Mouse (Mus musculus): Measurements from ENCODE around the gene Adamtsl5. TPM values are rescaled to one million over a fixed set of nuclear protein-coding genes. Genes with fewer than 3 reads are reported as not detected.

The Adamtsl5 gene
- polyA plus RNA-seq, 1 experiment from 2014 or later: 0.31 TPM

DNA sequence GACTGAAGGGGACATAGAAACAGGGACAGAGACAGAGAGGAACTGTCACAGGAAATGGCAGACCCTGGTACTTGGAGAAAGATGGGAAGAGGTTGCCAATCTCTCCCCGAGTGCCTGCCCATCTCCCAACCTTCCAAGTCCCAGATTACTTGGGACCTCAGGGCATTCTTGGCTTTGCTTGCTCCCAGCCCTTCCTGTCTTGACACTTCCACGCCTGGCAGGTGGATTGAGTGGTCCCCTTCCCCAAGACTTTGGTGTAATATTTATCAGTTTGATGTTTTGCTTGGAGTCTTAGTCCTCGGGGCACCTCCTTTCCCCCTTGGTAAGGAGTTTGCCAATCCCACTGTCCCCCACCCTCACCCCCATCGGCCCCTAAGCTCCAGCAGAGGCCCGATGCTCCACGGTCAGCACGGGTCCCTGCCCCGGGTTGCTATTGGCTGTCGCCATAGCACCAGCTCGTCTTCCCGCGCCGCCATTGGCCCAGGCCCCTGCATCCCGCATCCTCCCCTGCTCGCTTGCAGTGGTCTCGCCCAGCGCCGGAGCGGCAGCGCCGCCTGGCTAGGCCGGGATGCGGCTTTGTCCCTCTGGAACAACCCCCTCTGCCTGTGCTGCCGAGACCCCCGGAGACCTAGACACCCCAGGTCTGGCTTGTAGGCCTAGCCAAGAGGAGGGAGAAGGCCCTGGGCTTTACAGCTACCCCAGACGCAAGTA is 49.5 kb downstream of the Adamtsl5 start:
- H3K36me3 ChIP-seq (ENCODE audit: control insufficient read depth, insufficient read depth, low read length): peaks cover 12% of the 10 kb centered on the region
- DNase-seq (ENCODE audit: low spot score, missing footprints) (peak; percentile 97), ATAC-seq (ENCODE audit: low FRiP score) (peak; percentile 87)
- peak overlapping the region; percentile 66 for H3K4me3 ChIP-seq (ENCODE audit: low read depth, low read length)
- H3K9me3 ChIP-seq (ENCODE audit: control insufficient read depth, low read length): no peaks in the 10 kb centered on the region
- 4% methylated on average over 26 of the region's 26 CpGs for WGBS
- peak overlapping the region; percentile 90 for H3K9ac ChIP-seq (ENCODE audit: low read length)
- peak overlapping the region; percentile 65 for H3K4me2 ChIP-seq
- H3K27me3 ChIP-seq (ENCODE audit: control insufficient read depth, insufficient read depth, low read length): 0 out of 2 replicates have a peak, but pooled peaks cover 2% of the 10 kb centered on the region
- H3K27ac ChIP-seq (ENCODE audit: low read depth, low read length): peak overlapping the region; percentile 87
- peaks cover 67% of the 10 kb centered on the region for H3K4me1 ChIP-seq (ENCODE audit: control insufficient read depth, insufficient read depth, low read length)

GRCm38 (mm10) chr10:80297526-80298133 is 50.6 kb downstream of the Adamtsl5 start:
- Histone ChIP-seq H3K9ac (ENCODE audit: low read length) (peak overlapping the region; percentile 27; the same call in 1 of the 2 replicates), H3K9me3 (ENCODE audit: control insufficient read depth, low read length) (no peaks in the 10 kb centered on the region), H3K4me2 (no peak overlapping the region), H3K4me3 (ENCODE audit: low read depth, low read length) (no peak overlapping the region), H3K27ac (ENCODE audit: low read depth, low read length) (peak overlapping the region; percentile 25; the same call in 1 of the 2 replicates), H3K36me3 (ENCODE audit: control insufficient read depth, insufficient read depth, low read length) (peaks cover 12% of the 10 kb centered on the region), H3K4me1 (ENCODE audit: control insufficient read depth, insufficient read depth, low read length) (peaks cover 72% of the 10 kb centered on the region), H3K27me3 (ENCODE audit: control insufficient read depth, insufficient read depth, low read length) (0 out of 2 replicates have a peak, but pooled peaks cover 2% of the 10 kb centered on the region)
- no peak for DNase-seq (ENCODE audit: low spot score, missing footprints)
- WGBS: 73% methylated on average over 8 of the region's 8 CpGs
- ATAC-seq (ENCODE audit: low FRiP score): no peak

GRCm38 (mm10) chr10:80296824-80297223 is 51.4 kb downstream of the Adamtsl5 start:
- 0 out of 2 replicates have a peak, but pooled peaks cover 2% of the 10 kb centered on the region for H3K27me3 ChIP-seq (ENCODE audit: control insufficient read depth, insufficient read depth, low read length)
- peaks cover 67% of the 10 kb centered on the region for H3K4me1 ChIP-seq (ENCODE audit: control insufficient read depth, insufficient read depth, low read length)
- H3K4me2 ChIP-seq: peak overlapping the region; percentile 65; the same call in 1 of the 2 replicates

GRCm38 (mm10) chr10:80295618-80296425 is 52.4 kb downstream of the Adamtsl5 start, which contains the start of gene Apc2:
Gene Apc2, plus strand, starts transcription at chr10:80295977.
- H3K4me2 ChIP-seq: peak within 1 kb of the TSS; percentile 65
- peak; percentile 53 for ATAC-seq (ENCODE audit: low FRiP score)
- DNase-seq (ENCODE audit: low spot score, missing footprints): peak; percentile 97
- H3K4me3 ChIP-seq (ENCODE audit: low read depth, low read length): peak within 1 kb of the TSS; percentile 41
- H3K4me1 ChIP-seq (ENCODE audit: control insufficient read depth, insufficient read depth, low read length): peaks cover 60% of the 10 kb centered on the region
- peaks cover 12% of the 10 kb centered on the region for H3K36me3 ChIP-seq (ENCODE audit: control insufficient read depth, insufficient read depth, low read length)
- no peaks in the 10 kb centered on the region for H3K9me3 ChIP-seq (ENCODE audit: control insufficient read depth, low read length)
- under 1% methylated on average over 26 of the region's 26 CpGs for WGBS
- H3K27me3 ChIP-seq (ENCODE audit: control insufficient read depth, insufficient read depth, low read length): 0 out of 2 replicates have a peak, but pooled peaks cover 2% of the 10 kb centered on the region
- H3K27ac ChIP-seq (ENCODE audit: low read depth, low read length): peak within 1 kb of the TSS; percentile 83
- peak within 1 kb of the TSS; percentile 69 for H3K9ac ChIP-seq (ENCODE audit: low read length)

More at GRCm38 (mm10) chr10:80296824-80297223, 51.4 kb downstream of the Adamtsl5 start:
- peak overlapping the region; percentile 69 for H3K9ac ChIP-seq (ENCODE audit: low read length)
- no peak for ATAC-seq (ENCODE audit: low FRiP score)
- no peak overlapping the region; the same call in 1 of the 2 replicates for H3K27ac ChIP-seq (ENCODE audit: low read depth, low read length)
- no peaks in the 10 kb centered on the region for H3K9me3 ChIP-seq (ENCODE audit: control insufficient read depth, low read length)
- WGBS: 76% methylated on average over 5 of the region's 5 CpGs
- DNase-seq (ENCODE audit: low spot score, missing footprints): no peak
- H3K36me3 ChIP-seq (ENCODE audit: control insufficient read depth, insufficient read depth, low read length): peaks cover 12% of the 10 kb centered on the region
- H3K4me3 ChIP-seq (ENCODE audit: low read depth, low read length): no peak overlapping the region; the same call in 1 of the 2 replicates

DNA sequence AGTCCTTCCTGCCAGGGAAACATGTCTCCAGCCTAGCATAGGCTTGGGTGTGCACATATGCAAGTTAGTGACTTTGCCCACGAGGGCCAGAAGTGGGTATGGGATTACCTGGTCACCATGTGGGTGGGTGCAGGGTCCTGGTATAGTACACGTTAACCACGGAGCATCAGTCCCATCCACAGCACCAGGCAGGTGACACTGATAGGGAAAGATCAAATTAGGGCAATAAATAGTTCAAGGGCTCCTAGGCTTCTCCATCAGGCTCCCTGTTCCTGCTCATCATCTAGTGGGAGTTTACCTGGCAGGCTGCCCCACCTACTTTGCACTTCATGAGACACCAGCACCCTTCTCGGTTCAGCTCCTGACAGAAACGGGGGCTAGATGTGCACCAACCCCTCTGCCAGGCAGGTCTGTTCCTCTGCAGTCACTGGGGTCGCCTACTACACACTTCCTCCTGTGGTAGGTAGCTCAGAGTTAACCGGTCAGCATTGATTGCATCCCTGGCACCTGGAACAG is 53.4 kb downstream of the Adamtsl5 start:
- WGBS: 54% methylated on average over 7 of the region's 7 CpGs
- ATAC-seq (ENCODE audit: low FRiP score) (no peak), DNase-seq (ENCODE audit: low spot score, missing footprints) (peak; percentile 89)
- no peaks in the 10 kb centered on the region for H3K9me3 ChIP-seq (ENCODE audit: control insufficient read depth, low read length)
- 0 out of 2 replicates have a peak, but pooled peaks cover 2% of the 10 kb centered on the region for H3K27me3 ChIP-seq (ENCODE audit: control insufficient read depth, insufficient read depth, low read length)
- peaks cover 51% of the 10 kb centered on the region for H3K4me1 ChIP-seq (ENCODE audit: control insufficient read depth, insufficient read depth, low read length)
- no peak overlapping the region for H3K9ac ChIP-seq (ENCODE audit: low read length)
- H3K36me3 ChIP-seq (ENCODE audit: control insufficient read depth, insufficient read depth, low read length): peaks cover 12% of the 10 kb centered on the region
- no peak overlapping the region for H3K4me3 ChIP-seq (ENCODE audit: low read depth, low read length)
- no peak overlapping the region for H3K27ac ChIP-seq (ENCODE audit: low read depth, low read length)
- H3K4me2 ChIP-seq: no peak overlapping the region

- peaks cover 12% of the 10 kb centered on the region for H3K36me3 ChIP-seq (ENCODE audit: control insufficient read depth, insufficient read depth, low read length)
- peaks cover 49% of the 10 kb centered on the region for H3K4me1 ChIP-seq (ENCODE audit: control insufficient read depth, insufficient read depth, low read length)
- H3K9me3 ChIP-seq (ENCODE audit: control insufficient read depth, low read length): no peaks in the 10 kb centered on the region
- H3K27ac ChIP-seq (ENCODE audit: low read depth, low read length): no peak overlapping the region
- no peak overlapping the region for H3K4me2 ChIP-seq
- peak overlapping the region; percentile 7; the same call in 1 of the 2 replicates for H3K4me3 ChIP-seq (ENCODE audit: low read depth, low read length)
- H3K27me3 ChIP-seq (ENCODE audit: control insufficient read depth, insufficient read depth, low read length): 0 out of 2 replicates have a peak, but pooled peaks cover 2% of the 10 kb centered on the region
- H3K9ac ChIP-seq (ENCODE audit: low read length): no peak overlapping the region
- ATAC-seq (ENCODE audit: low FRiP score) (no peak), DNase-seq (ENCODE audit: low spot score, missing footprints) (peak; percentile 84)
- 76% methylated on average over 4 of the region's 4 CpGs for WGBS
Observed at GRCm38 (mm10) chr10:80294311-80294710, 53.9 kb downstream of the Adamtsl5 start.

- DNase-seq (ENCODE audit: low spot score, missing footprints): peak; percentile 84
- H3K9me3 ChIP-seq (ENCODE audit: control insufficient read depth, low read length): no peaks in the 10 kb centered on the region
Observed at GRCm38 (mm10) chr10:80293325-80293724, 54.9 kb downstream of the Adamtsl5 start.

More at GRCm38 (mm10) chr10:80293325-80293724, 54.9 kb downstream of the Adamtsl5 start:
- Histone ChIP-seq H3K9ac (ENCODE audit: low read length) (peak overlapping the region; percentile 99), H3K27me3 (ENCODE audit: control insufficient read depth, insufficient read depth, low read length) (no peaks in the 10 kb centered on the region), H3K27ac (ENCODE audit: low read depth, low read length) (0 out of 2 replicates have a peak overlapping the region, but pooled peaks have one; percentile 20), H3K4me2 (peak overlapping the region; percentile 99), H3K4me3 (ENCODE audit: low read depth, low read length) (peak overlapping the region; percentile 91), H3K36me3 (ENCODE audit: control insufficient read depth, insufficient read depth, low read length) (peaks cover 13% of the 10 kb centered on the region), H3K4me1 (ENCODE audit: control insufficient read depth, insufficient read depth, low read length) (peaks cover 43% of the 10 kb centered on the region)
- 27% methylated on average over 14 of the region's 14 CpGs for WGBS
- no peak for ATAC-seq (ENCODE audit: low FRiP score)

All from midbrain, embryonic 11.5 days (tissue).